Mouse (Mus musculus) CH12.LX (cell line): ENCODE measurements around the gene Jup. TPM values are rescaled to one million over a fixed set of nuclear protein-coding genes. Genes with fewer than 3 reads are reported as not detected.

ENCODE experiments used
- DNase-seq: peaks from one replicate; pipeline ENCODE4 v3.0.0-alpha.2; 2013; ENCODE audit errors: extremely low read depth
- H3K27ac ChIP-seq: 2 replicates; pipeline ENCODE4 v1.5.1; 2012; ENCODE audit warnings: low read depth, mild to moderate bottlenecking, control low read depth, moderate library complexity; ENCODE audit not compliant: insufficient read depth
- H3K27me3 ChIP-seq: replicated peaks from 2 replicates; pipeline ENCODE3; 2012; ENCODE audit warnings: inconsistent platforms
- H3K36me3 ChIP-seq, 2 experiments: replicated peaks in 1 of 2; 2 replicates each; pipeline versions ENCODE3 to v1.6.1; 2012; ENCODE audit warnings: inconsistent platforms in 1 of 2, low read length in 1 of 2, mild to moderate bottlenecking in 1 of 2, mixed read lengths in 1 of 2, moderate library complexity in 1 of 2; ENCODE audit not compliant: control insufficient read depth in 1 of 2, insufficient read depth in 1 of 2
- H3K4me1 ChIP-seq, 2 experiments: 2 replicates each; pipeline ENCODE4 v1.6.1; 2012; ENCODE audit warnings: inconsistent platforms in 1 of 2, moderate library complexity in 1 of 2; ENCODE audit not compliant: insufficient read depth in 2 of 2, control insufficient read depth in 1 of 2
- H3K4me2 ChIP-seq: 2 replicates; pipeline ENCODE4 v1.6.1; 2012; ENCODE audit warnings: low read depth, mild to moderate bottlenecking, control low read depth; ENCODE audit not compliant: poor library complexity, insufficient read depth, severe bottlenecking
- H3K4me3 ChIP-seq, 3 experiments: fragments of 150-350 bp in 1 of 3; sonication (generic) in 1 of 3; replicated peaks in 1 of 3; 2 replicates each; pipeline versions ENCODE3 to v1.5.1; 2011 to 2012; ENCODE audit warnings: low read depth in 2 of 3, low read length in 2 of 3, mild to moderate bottlenecking in 2 of 3, moderate library complexity in 2 of 3, control low read depth in 1 of 3, improper control_type of control experiment in 1 of 3, inconsistent platforms in 1 of 3, mixed read lengths in 1 of 3; ENCODE audit not compliant: poor library complexity in 1 of 3
- H3K79me2 ChIP-seq: replicated peaks from 2 replicates; pipeline ENCODE4 v1.6.1; 2012; ENCODE audit warnings: mild to moderate bottlenecking, moderate library complexity; ENCODE audit not compliant: control insufficient read depth, poor library complexity, insufficient read depth, severe bottlenecking; ENCODE audit errors: extremely low read depth
- H3K9ac ChIP-seq: 2 replicates; pipeline ENCODE4 v1.6.1; 2012; ENCODE audit warnings: low read depth, mild to moderate bottlenecking, control low read depth, moderate library complexity; ENCODE audit not compliant: insufficient read depth
- H3K9me3 ChIP-seq: replicated peaks from 2 replicates; pipeline ENCODE3; 2012; ENCODE audit warnings: low read length, inconsistent platforms, mixed read lengths
- BHLHE40 ChIP-seq: IDR thresholded peaks from 2 replicates; pipeline ENCODE4 v1.6.1; 2011; ENCODE audit warnings: mild to moderate bottlenecking, low read depth, low read length, improper control_type of control experiment
- CHD1 ChIP-seq: IDR thresholded peaks from 2 replicates; pipeline ENCODE4 v1.6.1; 2012; ENCODE audit warnings: low read depth, low read length, improper control_type of control experiment, inconsistent platforms
- ELF1 ChIP-seq: IDR thresholded peaks from 2 replicates; pipeline ENCODE4 v1.6.1; 2014; ENCODE audit warnings: low read depth, mild to moderate bottlenecking, inconsistent platforms, low read length, improper control_type of control experiment
- ETS1 ChIP-seq: conservative IDR thresholded peaks from 2 replicates; pipeline ENCODE4 v1.6.1; 2012; ENCODE audit warnings: low read depth, mild to moderate bottlenecking, inconsistent platforms, low read length, improper control_type of control experiment, moderate library complexity
- GABPA ChIP-seq: IDR thresholded peaks from 2 replicates; pipeline ENCODE4 v1.6.1; 2012; ENCODE audit warnings: low read depth, low read length, improper control_type of control experiment, inconsistent platforms; ENCODE audit not compliant: insufficient replicate concordance
- HCFC1 ChIP-seq: IDR thresholded peaks from 2 replicates; pipeline ENCODE4 v1.6.1; 2012; ENCODE audit warnings: low read depth, mild to moderate bottlenecking, inconsistent platforms, low read length, improper control_type of control experiment
- IRF4 ChIP-seq: IDR thresholded peaks from 2 replicates; pipeline ENCODE4 v1.6.1; 2014; ENCODE audit warnings: low read depth, mild to moderate bottlenecking, inconsistent platforms, low read length, improper control_type of control experiment
- JUND ChIP-seq: conservative IDR thresholded peaks from 2 replicates; pipeline ENCODE4 v1.6.1; 2011; ENCODE audit warnings: low read depth, low read length, improper control_type of control experiment
- KAT2A ChIP-seq: IDR thresholded peaks from 2 replicates; pipeline ENCODE4 v1.6.1; 2012; ENCODE audit warnings: low read length, improper control_type of control experiment, inconsistent platforms; ENCODE audit not compliant: insufficient replicate concordance
- MAFK ChIP-seq: IDR thresholded peaks from 2 replicates; pipeline ENCODE4 v1.6.1; 2011; ENCODE audit warnings: low read length, improper control_type of control experiment; ENCODE audit not compliant: insufficient replicate concordance
- MAX ChIP-seq: IDR thresholded peaks from 2 replicates; pipeline ENCODE4 v1.6.1; 2011; ENCODE audit warnings: low read length, improper control_type of control experiment
- MAZ ChIP-seq: IDR thresholded peaks from 2 replicates; pipeline ENCODE4 v1.6.1; 2012; ENCODE audit warnings: low read depth, mild to moderate bottlenecking, inconsistent platforms, low read length, improper control_type of control experiment, moderate library complexity
- MEF2A ChIP-seq: IDR thresholded peaks from 2 replicates; pipeline ENCODE4 v1.6.1; 2014; ENCODE audit warnings: low read depth, mild to moderate bottlenecking, inconsistent platforms, low read length, improper control_type of control experiment, borderline replicate concordance
- NELFE ChIP-seq: IDR thresholded peaks from 2 replicates; pipeline ENCODE4 v1.6.1; 2011; ENCODE audit warnings: low read depth, low read length, improper control_type of control experiment
- RAD21 ChIP-seq: IDR thresholded peaks from 2 replicates; pipeline ENCODE4 v1.6.1; 2011; ENCODE audit warnings: low read depth, mild to moderate bottlenecking, low read length, improper control_type of control experiment, moderate library complexity
- SIN3A ChIP-seq: IDR thresholded peaks from 2 replicates; pipeline ENCODE4 v1.6.1; 2012; ENCODE audit warnings: low read length, improper control_type of control experiment, inconsistent platforms
- SMC3 ChIP-seq: IDR thresholded peaks from 2 replicates; pipeline ENCODE4 v1.6.1; 2011; ENCODE audit warnings: low read depth, low read length, improper control_type of control experiment
- TCF12 ChIP-seq: IDR thresholded peaks from 2 replicates; pipeline ENCODE4 v1.6.1; 2014; ENCODE audit warnings: low read depth, mild to moderate bottlenecking, inconsistent platforms, low read length, improper control_type of control experiment
- UBTF ChIP-seq: IDR thresholded peaks from 2 replicates; pipeline ENCODE4 v1.6.1; 2012; ENCODE audit warnings: low read depth, mild to moderate bottlenecking, inconsistent platforms, low read length, improper control_type of control experiment, moderate library complexity
- USF2 ChIP-seq: conservative IDR thresholded peaks from 2 replicates; pipeline ENCODE4 v1.6.1; 2011; ENCODE audit warnings: low read depth, low read length, improper control_type of control experiment
- ZKSCAN1 ChIP-seq: IDR thresholded peaks from 2 replicates; pipeline ENCODE4 v1.6.1; 2012; ENCODE audit warnings: low read depth, inconsistent platforms, low read length, improper control_type of control experiment, borderline replicate concordance
- ZNF384 ChIP-seq: IDR thresholded peaks from 2 replicates; pipeline ENCODE4 v1.6.1; 2012; ENCODE audit warnings: low read depth, low read length, improper control_type of control experiment, inconsistent platforms
- dilution Hi-C: fragments of 300-500 bp; cut with MboI; formaldehyde crosslinking; loops from 2 replicates; pipeline ENCODE4 v1.14.3; 2020; ENCODE audit warnings: low sequenced_read_pairs; ENCODE audit not compliant: extremely low pct_unique_long_range_greater_than_20kb, extremely low pct_ligation_motif_present
- in situ Hi-C: fragments of 300-500 bp; cut with MboI; formaldehyde crosslinking; loops from 3 replicates; pipeline ENCODE4 v1.14.3; 2019; ENCODE audit warnings: low sequenced_read_pairs, low pct_ligation_motif_present, low pct_unique_long_range_greater_than_20kb, mixed read lengths
- polyA plus RNA-seq: library from polyadenylated mRNA; unstranded; fragments of >175 nt; gene quantifications from 2 replicates; pipeline ENCODE4 v1.2.1, GENCODE M21; 2012; ENCODE audit warnings: low read depth; ENCODE audit not compliant: insufficient read length
- total RNA-seq, 2 experiments: library from RNA; depleted of rRNA; stranded (reverse); fragments of 300-350 nt in 1 of 2; fragments of >200 nt in 1 of 2; gene quantifications; 2 replicates each; pipeline ENCODE4 v1.2.3; 2012 to 2014

Jup gene
- total and polyA plus RNA-seq, 3 experiments, result 0.68 to 1.4 (median 1.1) TPM

DNA sequence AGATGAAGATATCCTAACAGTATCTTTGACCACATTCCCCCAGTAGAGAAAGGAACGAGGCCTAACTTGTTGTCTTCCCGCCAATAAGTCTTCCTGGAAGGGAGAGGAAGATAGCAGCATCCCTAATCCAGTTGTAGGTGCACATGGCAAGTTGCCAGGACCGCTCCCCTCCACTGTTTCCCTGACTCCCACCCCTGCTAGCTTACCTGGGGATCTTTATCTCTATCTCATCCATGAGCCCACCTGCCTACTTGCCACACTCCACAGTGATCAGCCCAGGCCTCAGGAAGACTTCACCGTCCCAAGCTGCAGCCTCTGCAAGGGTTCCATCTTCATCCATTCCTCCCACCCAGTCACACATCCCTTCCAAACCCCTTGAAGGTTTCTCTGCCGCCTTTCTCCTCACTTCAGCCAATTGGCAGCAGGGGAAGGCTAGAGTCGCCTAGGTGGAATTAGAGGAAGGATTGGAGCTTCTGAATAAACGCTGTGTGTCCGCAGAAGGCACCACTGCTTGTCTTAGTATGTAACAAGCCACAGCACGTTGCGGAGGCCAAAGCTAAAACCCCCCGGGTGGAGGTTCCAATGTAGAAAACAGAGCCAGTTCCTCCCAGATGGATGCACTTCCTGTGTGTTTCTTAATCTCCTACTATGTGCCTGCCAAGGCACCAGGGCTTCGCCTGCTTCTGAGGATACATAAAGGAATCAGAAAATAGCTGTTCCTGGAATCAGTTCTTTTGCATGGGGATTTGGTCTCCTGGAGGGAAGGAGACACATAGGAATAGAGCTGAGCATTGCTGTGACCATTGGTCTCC is 2.4 kb upstream of the Jup start:
- in situ Hi-C loops (no loop called here), dilution Hi-C loops (no loop called here)
- no peak for DNase-seq
- H3K27ac ChIP-seq, result no peak overlapping the region
- no peak overlapping the region for H3K4me3 ChIP-seq
- no peaks in the 10 kb centered on the region for H3K9me3 ChIP-seq
- peaks cover 13 to 25% of the 10 kb centered on the region in 2 experiments for H3K4me1 ChIP-seq
- no peak for TF ChIP-seq MAX
- TF ChIP-seq ETS1, result no peak
- no peak for TF ChIP-seq ZKSCAN1
- TF ChIP-seq TCF12, result no peak
- no peak for TF ChIP-seq CHD1
- no peak for TF ChIP-seq MEF2A
- no peak for TF ChIP-seq USF2
- TF ChIP-seq KAT2A, result no peak
- TF ChIP-seq JUND, result no peak
- no peak for TF ChIP-seq UBTF
- TF ChIP-seq ZNF384, result no peak
- TF ChIP-seq IRF4, result no peak
- TF ChIP-seq RAD21, result no peak
- no peak for TF ChIP-seq ELF1
- TF ChIP-seq HCFC1, result no peak
- no peak for TF ChIP-seq NELFE
- no peak for TF ChIP-seq SIN3A
- TF ChIP-seq GABPA, result no peak
- no peak for TF ChIP-seq MAZ
- H3K79me2 ChIP-seq, result no peaks in the 10 kb centered on the region
- H3K4me2 ChIP-seq, result no peak overlapping the region
- H3K27me3 ChIP-seq, result peaks cover 87% of the 10 kb centered on the region
- no peak overlapping the region for H3K9ac ChIP-seq
- no peaks in the 10 kb centered on the region for H3K36me3 ChIP-seq

DNA sequence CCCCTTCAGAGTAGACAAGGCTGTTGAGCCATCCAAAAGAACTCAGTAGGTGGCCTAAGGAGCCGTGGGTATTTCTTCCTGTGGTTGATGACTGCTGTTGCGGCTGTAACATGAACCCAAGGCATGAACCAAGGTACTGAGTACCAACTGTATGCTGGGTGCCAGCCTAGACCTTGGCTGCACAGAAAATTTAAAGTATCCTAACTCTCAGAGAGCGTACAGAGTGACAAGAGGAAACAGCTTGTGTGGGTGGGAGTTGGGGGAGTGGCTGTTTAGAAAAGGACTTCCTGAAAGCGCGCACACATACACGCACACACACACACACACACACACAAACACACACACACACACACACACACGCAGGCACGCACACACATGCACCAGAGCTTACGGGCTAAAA is 1.8 kb upstream of the Jup start:
- no peak overlapping the region for H3K9ac ChIP-seq
- H3K4me1 ChIP-seq, result peaks cover 14 to 25% of the 10 kb centered on the region in 2 experiments
- H3K36me3 ChIP-seq, result no peaks in the 10 kb centered on the region
- H3K4me3 ChIP-seq, result no peak overlapping the region
- H3K4me2 ChIP-seq, result no peak overlapping the region
- no peaks in the 10 kb centered on the region for H3K9me3 ChIP-seq
- dilution Hi-C loops, result no loop called here
- TF ChIP-seq CHD1 (no peak), BHLHE40 (no peak), ZNF384 (no peak), MAFK (no peak), KAT2A (no peak), SMC3 (no peak)
- no peaks in the 10 kb centered on the region for H3K79me2 ChIP-seq
- in situ Hi-C loops, result no loop called here
- peaks cover 87% of the 10 kb centered on the region for H3K27me3 ChIP-seq
- no peak for DNase-seq
- no peak overlapping the region for H3K27ac ChIP-seq
